Mouse (Mus musculus) cerebellum, postnatal 25 days (tissue): Measurements from ENCODE around the gene Lcn12.

ENCODE experiments used
- DNase-seq, 2 experiments: peaks; one replicate each; pipeline ENCODE4 v3.0.0; 2021; ENCODE audit warnings: mixed read lengths in 2 of 2

The Lcn12 gene

GRCm38 (mm10) chr2:25460135-25460534 lies 33.6 kb downstream of the Lcn12 start:
- peak in 1 of 2 experiments; percentile 71 for DNase-seq

GRCm38 (mm10) chr2:25458911-25459310 lies 34.8 kb downstream of the Lcn12 start:
- peak; percentile 54 to 71 for DNase-seq

- peak; percentile 64 to 72 for DNase-seq
These were observed 36.5 kb downstream of the Lcn12 start for GRCm38 (mm10) chr2:25457022-25457896.

GRCm38 (mm10) chr2:25456205-25456953 lies 37.3 kb downstream of the Lcn12 start, which contains the start of gene Clic3:
Gene Clic3, plus strand, starts transcription at chr2:25456838.
- peak in 1 of 2 experiments; percentile 57 for DNase-seq

GRCm38 (mm10) chr2:25452951-25453350 lies 40.8 kb downstream of the Lcn12 start:
- DNase-seq, result no peak

DNA sequence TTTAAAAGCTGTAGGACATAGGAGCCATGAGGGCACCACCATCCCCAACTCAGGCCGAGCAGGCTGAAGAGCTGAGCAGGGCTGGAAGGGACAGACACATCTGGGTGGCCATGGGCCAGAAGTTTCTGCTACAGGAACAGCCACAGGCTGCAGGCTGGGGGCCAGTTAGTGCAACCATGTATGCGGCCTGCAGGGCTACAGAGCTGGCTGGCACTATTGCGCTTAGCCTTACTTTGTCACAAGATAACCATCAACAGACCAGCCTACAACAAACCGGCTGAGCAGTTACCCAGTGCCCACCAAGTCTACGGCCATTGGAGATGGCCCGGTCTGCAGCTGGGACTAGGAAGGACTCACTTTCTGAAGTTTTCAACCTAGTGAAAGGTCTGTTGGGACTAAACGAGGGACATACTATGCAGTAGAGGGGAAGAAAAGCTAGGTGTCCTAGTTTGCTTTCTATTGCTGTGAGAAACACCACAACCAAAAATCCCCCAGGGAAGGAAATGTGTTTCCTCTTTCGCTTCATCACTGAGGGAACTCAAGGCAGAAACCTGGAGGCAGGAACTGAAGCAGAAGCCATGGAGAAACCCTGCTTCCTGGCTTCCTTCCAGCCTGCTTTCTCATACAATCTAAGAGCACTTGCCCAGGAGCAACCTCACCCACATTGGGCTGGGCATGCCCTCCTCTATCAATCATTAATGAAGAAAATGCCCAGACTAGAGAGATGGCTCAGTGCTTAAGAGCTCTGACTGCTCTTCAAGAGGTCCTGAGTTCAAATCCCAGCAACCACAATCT lies 42.7 kb downstream of the Lcn12 start:
- DNase-seq, result no peak

DNA sequence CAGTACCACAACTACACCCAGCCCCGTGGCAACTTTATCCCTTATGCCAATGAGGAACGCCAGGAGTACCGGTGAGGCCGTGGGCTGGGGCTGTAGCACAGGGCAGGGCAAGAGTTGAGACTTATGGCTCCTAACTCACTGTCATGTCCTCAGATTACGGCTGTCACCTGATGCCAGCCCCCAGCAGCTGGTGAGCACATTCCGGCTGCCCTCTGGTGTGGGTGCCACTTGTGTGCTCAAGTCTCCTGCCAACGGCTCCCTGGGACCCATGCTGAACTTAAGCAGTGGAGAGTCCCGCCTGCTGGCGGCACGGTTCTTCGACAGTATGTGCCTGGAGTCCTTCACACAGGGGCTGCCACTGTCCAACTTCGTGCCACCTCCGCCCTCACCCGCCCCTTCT lies 51.0 kb downstream of the Lcn12 start:
- DNase-seq, result no peak

- DNase-seq, result peak in 1 of 2 experiments; percentile 55
These were observed 52.6 kb downstream of the Lcn12 start for GRCm38 (mm10) chr2:25441067-25441466.
